Mouse (Mus musculus) liver, embryonic 14.5 days (tissue): Measurements from ENCODE around the gene Btbd11.

Experiments
- CTCF ChIP-seq: IDR thresholded peaks from 2 replicates; pipeline ENCODE4 v1.5.1; 2016; ENCODE audit warnings: antibody characterized with exemption, low read depth, control low read depth
- EP300 ChIP-seq: IDR thresholded peaks from 2 replicates; pipeline ENCODE4 v1.6.1; 2016; ENCODE audit warnings: antibody characterized with exemption, low read depth

DNA sequence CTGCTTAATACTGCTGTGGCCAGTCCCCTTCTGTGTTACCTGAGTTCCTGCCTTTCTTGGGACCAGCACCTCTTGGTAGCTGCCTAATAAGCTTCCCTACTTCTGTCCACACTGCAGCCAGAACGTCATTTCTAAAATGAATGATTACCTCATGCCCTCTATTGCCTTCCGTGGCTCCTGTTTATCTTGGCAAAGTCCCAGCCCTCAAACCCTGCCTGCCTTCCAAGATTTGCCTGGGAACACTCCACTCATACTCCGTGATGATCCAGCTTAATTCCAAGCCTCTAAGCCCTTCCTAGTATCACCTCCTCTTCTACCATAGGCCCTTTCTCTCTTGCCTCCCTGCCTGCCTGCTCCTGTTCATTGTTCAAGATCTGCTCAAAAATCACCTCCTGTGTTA lies 94.5 kb downstream of the Btbd11 start:
- TF ChIP-seq CTCF = no peak
- TF ChIP-seq EP300 = no peak
